Mouse (Mus musculus) adrenal gland, adult 18-20 months (tissue): ENCODE results near the gene Ccl3. TPM values are rescaled to one million over a fixed set of nuclear protein-coding genes. Genes with fewer than 3 reads are reported as not detected.

Experiments used
- DNase-seq, 2 experiments: peaks; one replicate each; pipeline ENCODE4 v3.0.0; 2021 to 2022; ENCODE audit warnings: low spot score in 2 of 2
- total RNA-seq, 2 experiments: library from RNA; stranded (reverse); gene quantifications; 1 replicate in 1 of 2; 2 replicates in 1 of 2; pipeline ENCODE4 v1.2.3; 2021

The Ccl3 gene
- total RNA-seq, 2 experiments from 2014 or later: 0.56 TPM; not detected in 1

- no peak for DNase-seq
Measured at GRCm38 (mm10) chr11:83628808-83629207, 20.3 kb downstream of the Ccl3 start.

GRCm38 (mm10) chr11:83623586-83623985 lies 25.6 kb downstream of the Ccl3 start:
- DNase-seq: no peak

GRCm38 (mm10) chr11:83619037-83619436 lies 30.1 kb downstream of the Ccl3 start:
- no peak for DNase-seq

- DNase-seq: no peak
Measured at GRCm38 (mm10) chr11:83618238-83618637, 30.9 kb downstream of the Ccl3 start.

- no peak for DNase-seq
Measured at GRCm38 (mm10) chr11:83616586-83616985, 32.6 kb downstream of the Ccl3 start.

DNA sequence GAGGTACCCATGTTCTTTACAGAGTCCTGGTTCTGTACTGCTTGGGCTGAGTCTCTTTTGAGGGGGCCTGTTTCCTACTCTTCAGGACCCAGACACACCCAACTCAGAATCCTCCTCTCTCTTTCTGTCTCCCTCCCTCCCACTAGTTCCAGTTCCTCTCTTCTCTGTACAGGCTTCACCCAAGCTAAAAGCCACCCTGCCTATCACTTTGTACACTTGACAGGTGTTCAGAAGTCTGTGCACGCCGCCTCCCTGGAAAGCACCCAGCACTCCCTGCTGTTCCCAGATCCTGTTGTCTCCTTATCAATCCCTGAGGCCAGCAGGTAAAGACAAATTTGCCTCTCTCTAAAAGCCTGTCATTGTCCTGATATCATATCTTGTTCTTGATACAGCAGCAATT lies 38.3 kb downstream of the Ccl3 start:
- DNase-seq: no peak

GRCm38 (mm10) chr11:83606396-83606795 lies 42.8 kb downstream of the Ccl3 start:
- DNase-seq: no peak

DNA sequence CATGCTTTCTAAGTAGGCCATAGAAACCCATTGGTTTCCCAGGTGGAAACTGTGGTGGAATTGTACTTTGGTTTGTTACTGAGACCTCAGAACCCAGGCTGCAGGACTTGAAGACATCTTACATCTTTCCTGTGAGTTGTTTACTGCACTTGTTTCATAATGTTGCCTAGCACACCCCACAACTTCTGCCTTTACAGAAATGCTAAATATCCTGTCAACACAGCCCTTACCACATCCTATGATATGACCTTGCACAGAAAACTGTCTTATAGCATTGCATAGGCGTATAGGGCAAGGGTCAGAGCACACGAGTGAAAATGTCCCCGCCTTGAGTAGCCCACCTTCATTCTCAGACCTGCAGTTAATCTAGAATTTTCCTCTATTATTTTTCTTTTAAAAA lies 43.6 kb downstream of the Ccl3 start:
- DNase-seq: no peak

DNA sequence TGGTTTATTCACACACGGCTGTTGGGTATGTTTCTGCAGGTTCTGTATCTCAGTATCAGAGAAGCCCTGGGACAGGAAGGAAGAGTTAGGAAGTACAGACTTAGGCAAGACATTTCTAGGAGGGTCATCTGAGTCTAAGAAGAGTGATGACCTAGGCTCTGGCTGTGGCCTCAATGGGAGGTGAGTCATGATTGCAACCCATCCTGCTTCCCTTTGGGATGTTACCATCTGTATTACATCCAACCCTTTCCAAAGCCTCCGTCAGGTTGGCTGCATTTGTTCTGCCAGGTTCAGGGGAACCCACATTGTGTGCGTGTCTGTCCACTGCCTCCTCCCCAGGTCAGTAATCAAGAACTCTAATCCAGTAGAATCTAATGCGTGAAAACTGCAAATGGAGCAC lies 44.5 kb downstream of the Ccl3 start:
- DNase-seq: no peak

DNA sequence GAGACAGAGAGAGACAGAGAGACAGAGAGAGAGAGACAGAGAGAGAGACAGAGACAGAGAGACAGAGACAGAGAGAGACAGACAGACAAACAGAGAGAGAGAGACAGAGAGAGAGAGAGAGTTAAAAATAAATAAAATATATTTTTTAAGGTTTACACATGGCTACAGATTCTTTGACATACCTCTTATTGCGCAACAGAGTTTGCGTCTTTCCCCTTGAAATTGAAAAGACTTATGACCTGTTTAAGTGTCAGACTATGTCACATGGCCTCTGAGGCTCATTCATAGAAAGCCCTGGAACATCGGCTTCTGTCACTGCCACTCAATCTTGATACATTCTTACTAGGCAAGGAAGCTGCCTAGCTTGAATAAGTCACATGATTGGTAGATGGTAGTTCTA lies 45.8 kb downstream of the Ccl3 start:
- DNase-seq: no peak

GRCm38 (mm10) chr11:83600576-83600975 lies 48.6 kb downstream of the Ccl3 start:
- no peak for DNase-seq

- DNase-seq: no peak
Measured at GRCm38 (mm10) chr11:83598991-83599390, 50.2 kb downstream of the Ccl3 start.

DNA sequence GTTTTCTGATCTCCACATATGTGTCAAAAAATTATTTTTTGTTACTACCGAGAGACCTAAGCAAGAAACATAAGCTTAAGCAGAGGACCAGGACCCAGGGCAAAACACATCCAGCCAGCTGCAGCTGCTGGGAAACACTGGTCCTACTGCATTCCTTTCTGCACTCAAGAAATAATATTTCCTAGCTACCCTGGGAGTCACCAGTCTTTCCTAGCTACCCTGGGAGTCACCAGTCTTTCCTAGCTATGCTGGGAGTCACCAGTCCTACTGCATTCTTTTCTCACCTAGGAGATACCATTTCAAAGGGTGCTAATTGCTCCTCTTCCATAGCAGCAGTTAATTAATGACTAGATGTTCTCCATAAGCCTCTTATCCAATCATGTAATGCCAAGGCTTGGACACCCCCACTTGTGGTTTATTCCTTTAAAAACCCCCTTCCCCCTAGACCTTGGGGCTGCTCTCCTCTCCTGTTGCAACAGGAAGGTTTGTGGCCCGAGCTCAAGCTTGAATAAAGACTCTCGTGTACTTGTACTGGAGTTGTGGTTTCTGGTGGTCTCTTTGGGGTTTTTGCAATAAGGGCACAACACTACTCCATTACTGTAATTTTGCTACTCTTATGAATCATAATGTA lies 50.8 kb downstream of the Ccl3 start:
- no peak for DNase-seq

Other genes with a start within 250 kb of the Ccl3 start
- gene Rasl10b, start 240.2 kb downstream of the Ccl3 start, total RNA-seq: 10 to 100 TPM; 11.4 to 12.4 TPM
- not detected for gene Gas2l2, start 219.9 kb downstream of the Ccl3 start, total RNA-seq
- gene 1700020L24Rik, start 211.7 kb downstream of the Ccl3 start, total RNA-seq: 1 to 10 TPM in 1 of 2 experiments, under 1 TPM in 1; 0.43 to 1.5 TPM
- 10 to 100 TPM; 10.7 to 11.5 TPM for gene Mmp28, start 186.3 kb downstream of the Ccl3 start, total RNA-seq
- 10 to 100 TPM; 58.8 to 72.0 TPM for gene Taf15, start 176.3 kb downstream of the Ccl3 start, total RNA-seq
- under 1 TPM in 1 of 2 experiments, not detected in 1; 0.16 TPM for gene Heatr9, start 127.2 kb downstream of the Ccl3 start, total RNA-seq
- gene Ccl5, start 118.8 kb downstream of the Ccl3 start, total RNA-seq: 10 to 100 TPM in 1 of 2 experiments, 1 to 10 TPM in 1; 2.4 to 11.5 TPM
- gene Ccl9, start 70.7 kb downstream of the Ccl3 start, total RNA-seq: 10 to 100 TPM in 1 of 2 experiments, 1 to 10 TPM in 1; 7.9 to 17.1 TPM
- gene Ccl6, start 56.3 kb downstream of the Ccl3 start, total RNA-seq: 10 to 100 TPM; 16.6 to 36.3 TPM
- not detected for gene Rpl9-ps1, start 3.7 kb downstream of the Ccl3 start, total RNA-seq
- not detected for gene Ccl4, start 13.2 kb upstream of the Ccl3 start, total RNA-seq
- 10 to 100 TPM in 1 of 2 experiments, 1 to 10 TPM in 1; 2.8 to 10.1 TPM for gene Wfdc17, start 54.6 kb upstream of the Ccl3 start, total RNA-seq
- not detected for gene Wfdc18, start 59.7 kb upstream of the Ccl3 start, total RNA-seq
- under 1 TPM in 1 of 2 experiments, not detected in 1; 0.83 TPM for gene Wfdc21, start 97.6 kb upstream of the Ccl3 start, total RNA-seq
- 10 to 100 TPM; 12.3 to 14.0 TPM for gene Heatr6, start 104.3 kb upstream of the Ccl3 start, total RNA-seq
- under 1 TPM in 1 of 2 experiments, not detected in 1; 0.17 TPM for gene Hnf1b, start 200.7 kb upstream of the Ccl3 start, total RNA-seq